Mouse (Mus musculus) thymus, adult 2 months (tissue): ENCODE data around the gene Atp1a4. TPM values are rescaled to one million over a fixed set of nuclear protein-coding genes. Genes with fewer than 3 reads are reported as not detected.

Source experiments
- DNase-seq: peaks from one replicate; pipeline ENCODE4 v3.0.0; 2021
- H3K27ac ChIP-seq: fragments of 200-500 bp; 2 replicates; pipeline ENCODE4 v1.5.1; 2012; ENCODE audit warnings: low read length, control low read depth; ENCODE audit not compliant: control insufficient read depth, insufficient read depth
- H3K27me3 ChIP-seq: fragments of 200-500 bp; 2 replicates; pipeline ENCODE4 v1.6.1; 2012; ENCODE audit warnings: mild to moderate bottlenecking, low read length, moderate library complexity, mixed read lengths; ENCODE audit not compliant: control insufficient read depth, insufficient read depth
- H3K36me3 ChIP-seq: fragments of 200-500 bp; 2 replicates; pipeline ENCODE4 v1.6.1; 2012; ENCODE audit warnings: mild to moderate bottlenecking, low read length, moderate library complexity; ENCODE audit not compliant: control insufficient read depth, insufficient read depth
- H3K4me1 ChIP-seq: fragments of 200-500 bp; replicated peaks from 2 replicates; pipeline ENCODE4 v1.6.1; 2012; ENCODE audit warnings: low read length; ENCODE audit not compliant: control insufficient read depth, insufficient read depth
- H3K4me3 ChIP-seq: fragments of 200-500 bp; 2 replicates; pipeline ENCODE4 v1.5.1; 2012; ENCODE audit warnings: mild to moderate bottlenecking, low read length, control low read depth, moderate library complexity; ENCODE audit not compliant: control insufficient read depth, insufficient read depth
- CTCF ChIP-seq: fragments of 200-500 bp; IDR thresholded peaks from 2 replicates; pipeline ENCODE4 v1.5.1; 2012; ENCODE audit warnings: mild to moderate bottlenecking, control low read depth, low read length, moderate library complexity, borderline replicate concordance; ENCODE audit not compliant: control insufficient read depth, poor library complexity, insufficient read depth; ENCODE audit errors: extremely low read depth
- POLR2A ChIP-seq: fragments of 200-500 bp; IDR thresholded peaks from 2 replicates; pipeline ENCODE4 v1.6.1; 2012; ENCODE audit warnings: mild to moderate bottlenecking, low read length, control low read depth, moderate library complexity; ENCODE audit not compliant: control insufficient read depth, poor library complexity, insufficient read depth; ENCODE audit errors: extremely low read depth
- whole genome bisulfite sequencing: fragments of 180-500 bp; shearing (Covaris S2); methylation state at CpG from one replicate; pipeline ENCODE4 v1.1.7; 2018; 5-methylcytosine and 5-hydroxymethylcytosine counted together
- polyA plus RNA-seq: library from polyadenylated mRNA; depleted of rRNA; stranded (reverse); fragments of >200 nt; gene quantifications from 2 replicates; pipeline ENCODE4 v1.2.3, GENCODE M21; 2012

Gene Atp1a4
- polyA plus RNA-seq, 1 experiment, result 0.07 TPM

DNA sequence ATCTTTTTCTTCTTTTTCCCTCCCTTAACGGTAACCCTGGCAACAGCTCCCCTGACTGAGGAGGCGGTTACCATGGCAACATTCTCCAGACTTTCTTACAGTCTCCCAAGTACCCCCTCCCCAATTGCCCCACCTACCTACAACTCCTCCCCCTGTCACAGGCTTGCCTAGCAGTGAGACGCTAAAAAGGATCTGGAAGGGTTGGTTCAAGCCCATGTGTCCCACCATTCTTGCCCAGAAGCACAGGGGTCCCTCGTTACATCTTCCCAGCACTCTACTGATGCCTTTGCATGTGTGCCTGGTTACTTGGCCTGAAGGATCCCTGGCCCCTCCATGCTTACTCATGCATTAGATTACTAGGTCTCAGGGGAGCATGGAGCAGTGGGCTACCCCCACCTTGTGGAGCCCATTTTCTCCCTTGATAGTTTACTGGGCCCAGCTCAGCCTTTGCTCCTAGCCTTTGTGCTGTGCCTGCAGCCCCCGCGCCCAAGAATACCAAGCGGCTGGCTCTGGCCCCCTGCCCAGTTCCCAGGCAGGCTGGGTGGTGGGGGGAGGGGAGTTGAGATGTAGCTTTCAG is 57.3 kb downstream of the Atp1a4 start:
- peaks cover 20% of the 10 kb centered on the region; the same call in 1 of the 2 replicates for H3K36me3 ChIP-seq
- 96% methylated on average over 7 of the region's 7 CpGs for WGBS
- H3K27me3 ChIP-seq, result no peaks in the 10 kb centered on the region
- H3K4me3 ChIP-seq, result no peak overlapping the region
- no peak for DNase-seq
- peaks cover 11% of the 10 kb centered on the region for H3K4me1 ChIP-seq
- TF ChIP-seq CTCF, result no peak
- TF ChIP-seq POLR2A, result no peak
- no peak overlapping the region for H3K27ac ChIP-seq

DNA sequence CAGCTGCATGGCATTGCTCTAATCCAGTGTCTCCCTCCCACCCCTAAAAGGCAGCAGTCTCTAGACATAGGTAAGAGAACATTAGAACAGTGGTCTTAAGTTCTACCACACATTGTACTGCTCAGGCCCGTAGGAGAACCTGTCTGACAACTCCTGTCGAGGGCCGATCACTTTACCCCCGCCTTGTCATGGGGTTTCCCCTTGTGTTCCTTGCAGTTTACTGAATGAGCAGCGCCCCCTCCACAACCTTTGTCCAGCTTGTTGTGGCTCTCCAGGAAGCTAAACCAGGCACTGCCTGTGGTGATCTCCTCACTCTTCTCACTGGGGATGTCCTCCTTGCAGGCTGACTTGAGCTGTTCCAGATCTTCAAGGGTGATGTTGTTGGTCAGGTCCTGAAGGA is 58.1 kb downstream of the Atp1a4 start:
- no peak for TF ChIP-seq POLR2A
- no peak for TF ChIP-seq CTCF
- 90% methylated on average over 5 of the region's 5 CpGs for WGBS
- Histone ChIP-seq H3K36me3 (peaks cover 26% of the 10 kb centered on the region), H3K27me3 (no peaks in the 10 kb centered on the region), H3K4me3 (no peak overlapping the region), H3K27ac (no peak overlapping the region), H3K4me1 (peaks cover 9% of the 10 kb centered on the region)
- DNase-seq, result no peak

DNA sequence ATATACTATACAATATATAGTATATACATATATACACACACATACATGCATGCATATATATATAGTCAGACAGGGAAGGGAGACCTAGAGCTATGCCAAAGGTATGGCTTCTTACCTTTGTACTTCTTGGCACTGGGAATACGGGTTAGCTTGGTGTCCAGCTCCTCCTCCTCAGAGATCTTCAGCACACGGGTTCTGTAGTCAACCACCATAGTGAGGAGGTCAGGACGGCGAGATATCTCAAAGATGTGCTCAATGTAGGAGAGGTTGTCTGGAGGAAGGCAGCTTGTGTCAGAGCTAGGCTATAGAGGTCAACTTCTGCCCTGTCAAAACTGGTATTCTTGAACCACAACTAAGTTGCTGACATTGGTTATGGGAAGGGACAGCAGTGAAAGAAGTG is 59.2 kb downstream of the Atp1a4 start:
- H3K4me3 ChIP-seq, result no peak overlapping the region
- TF ChIP-seq CTCF, result no peak
- TF ChIP-seq POLR2A, result no peak
- DNase-seq, result no peak
- peaks cover 38% of the 10 kb centered on the region for H3K36me3 ChIP-seq
- no peak overlapping the region for H3K27ac ChIP-seq
- H3K27me3 ChIP-seq, result no peaks in the 10 kb centered on the region
- peaks cover 7% of the 10 kb centered on the region for H3K4me1 ChIP-seq
- 97% methylated on average over 4 of the region's 4 CpGs for WGBS

DNA sequence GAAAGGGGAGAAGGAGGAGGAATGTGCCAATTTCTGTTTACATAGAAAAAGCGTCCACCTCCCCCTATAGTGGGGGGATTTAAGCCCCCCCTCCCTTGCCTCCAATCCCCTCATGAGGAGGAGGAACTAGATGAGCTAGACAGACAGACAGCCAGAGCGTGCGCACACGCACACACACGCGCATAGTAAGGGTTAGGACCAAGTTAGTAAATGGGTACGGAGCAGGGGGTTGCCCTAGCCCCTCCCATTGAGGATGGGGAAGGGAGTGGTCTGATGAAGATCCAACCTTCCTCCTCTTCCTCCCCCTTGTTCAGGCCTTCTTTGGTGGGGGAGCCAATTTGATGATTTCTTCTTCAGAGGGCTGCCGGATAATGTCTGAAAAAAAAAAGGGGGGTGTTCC is 59.9 kb downstream of the Atp1a4 start:
- no peak for TF ChIP-seq CTCF
- TF ChIP-seq POLR2A, result no peak
- H3K4me3 ChIP-seq, result no peak overlapping the region
- H3K27ac ChIP-seq, result no peak overlapping the region
- H3K36me3 ChIP-seq, result peaks cover 43% of the 10 kb centered on the region
- no peaks in the 10 kb centered on the region for H3K27me3 ChIP-seq
- no peak for DNase-seq
- peaks cover 7% of the 10 kb centered on the region for H3K4me1 ChIP-seq
- 94% methylated on average over 8 of the region's 8 CpGs for WGBS

DNA sequence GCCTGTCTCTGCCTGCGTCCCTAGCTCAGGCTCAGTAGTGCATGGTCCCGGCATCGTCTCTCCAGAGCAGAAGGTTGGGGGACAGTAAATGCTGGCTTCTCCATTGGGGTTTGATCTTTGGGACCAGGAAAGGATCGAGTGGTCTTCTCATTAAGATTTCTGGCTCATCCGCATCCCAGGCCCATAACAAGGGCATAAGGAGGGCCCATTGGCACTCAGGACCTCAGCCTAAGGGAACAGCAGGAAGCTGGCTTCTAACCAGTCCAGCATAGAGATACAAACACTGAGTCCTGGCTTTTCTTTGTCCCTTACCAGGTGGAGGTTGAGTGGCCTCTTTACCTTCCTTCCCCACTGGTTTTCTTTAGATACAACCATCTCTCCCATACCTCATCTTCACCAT is 60.4 kb downstream of the Atp1a4 start:
- 95% methylated on average over 5 of the region's 5 CpGs for WGBS
- no peak overlapping the region for H3K4me3 ChIP-seq
- peaks cover 43% of the 10 kb centered on the region for H3K36me3 ChIP-seq
- H3K27ac ChIP-seq, result no peak overlapping the region
- no peak for TF ChIP-seq POLR2A
- no peak for TF ChIP-seq CTCF
- H3K27me3 ChIP-seq, result no peaks in the 10 kb centered on the region
- no peak for DNase-seq
- H3K4me1 ChIP-seq, result peaks cover 7% of the 10 kb centered on the region

DNA sequence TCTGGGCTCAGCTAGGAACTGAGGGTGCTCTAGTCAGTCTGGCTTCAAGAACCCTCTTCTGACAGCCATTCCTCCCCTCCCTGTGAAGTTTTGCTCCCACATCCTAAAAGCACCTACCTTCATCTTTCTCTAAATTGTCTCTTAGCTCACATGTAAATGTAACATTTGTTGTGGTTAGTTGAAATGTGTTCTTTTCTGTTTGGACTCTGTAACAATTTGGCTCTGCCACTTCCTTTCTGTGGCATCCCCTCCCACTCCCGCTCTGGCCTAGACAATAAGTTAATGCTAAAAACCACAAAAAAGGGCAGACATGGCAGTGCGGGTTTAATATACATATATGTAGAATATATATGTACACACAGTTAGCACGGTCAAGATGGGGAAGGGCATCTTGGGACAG is 61.1 kb downstream of the Atp1a4 start:
- H3K4me3 ChIP-seq, result no peak overlapping the region
- H3K27ac ChIP-seq, result no peak overlapping the region
- H3K36me3 ChIP-seq, result peaks cover 48% of the 10 kb centered on the region
- no peak for TF ChIP-seq CTCF
- 6% methylated on average over 3 of the region's 3 CpGs for WGBS
- no peak for DNase-seq
- no peaks in the 10 kb centered on the region for H3K27me3 ChIP-seq
- H3K4me1 ChIP-seq, result peaks cover 7% of the 10 kb centered on the region

DNA sequence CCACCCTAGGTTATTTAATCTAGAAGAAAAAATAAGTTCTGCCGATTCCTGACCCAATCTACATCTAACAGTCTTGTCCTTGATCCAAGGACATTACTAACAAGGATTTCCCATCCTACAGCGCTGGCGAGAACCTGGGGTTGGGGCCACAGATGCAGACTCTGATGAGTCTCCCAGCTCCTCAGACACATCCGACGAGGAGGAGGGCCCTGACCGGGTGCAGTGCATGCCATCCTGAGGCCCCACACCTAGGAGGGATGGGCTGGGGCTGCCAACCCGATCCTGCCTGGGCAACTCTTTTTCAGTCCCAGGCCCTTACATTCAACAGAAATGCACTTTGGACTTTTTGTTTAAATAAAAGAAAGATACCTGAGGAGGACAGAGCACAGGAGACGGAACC is 63.8 kb downstream of the Atp1a4 start:
- Histone ChIP-seq H3K36me3 (peaks cover 70% of the 10 kb centered on the region), H3K4me1 (peaks cover 7% of the 10 kb centered on the region), H3K4me3 (no peak overlapping the region), H3K27me3 (no peaks in the 10 kb centered on the region), H3K27ac (no peak overlapping the region)
- no peak for TF ChIP-seq CTCF
- TF ChIP-seq POLR2A, result no peak
- DNase-seq, result no peak
- WGBS, result 98% methylated on average over 8 of the region's 8 CpGs
